Mouse (Mus musculus): ENCODE measurements around the gene Comt.

The Comt gene

GRCm38 (mm10) chr16:18390399-18390798 lies 36.3 kb downstream of the Comt start:
- no peak for DNase-seq (ENCODE audit: low read depth, low spot score)

GRCm38 (mm10) chr16:18388583-18389435 lies 37.8 kb downstream of the Comt start:
- no peak for DNase-seq (ENCODE audit: low read depth, low spot score)

- no peak for DNase-seq (ENCODE audit: low read depth, low spot score)
These were observed 38.7 kb downstream of the Comt start for GRCm38 (mm10) chr16:18387704-18388582.

- no peak for DNase-seq (ENCODE audit: low read depth, low spot score)
These were observed 39.7 kb downstream of the Comt start for GRCm38 (mm10) chr16:18386972-18387371.

GRCm38 (mm10) chr16:18386451-18386850 lies 40.2 kb downstream of the Comt start:
- peak; percentile 62 for DNase-seq (ENCODE audit: low read depth, low spot score)

GRCm38 (mm10) chr16:18385411-18385810 lies 41.2 kb downstream of the Comt start:
- no peak for DNase-seq (ENCODE audit: low read depth, low spot score)

- no peak for DNase-seq (ENCODE audit: low read depth, low spot score)
These were observed 42.0 kb downstream of the Comt start for GRCm38 (mm10) chr16:18384659-18385058.

GRCm38 (mm10) chr16:18384211-18384610 lies 42.4 kb downstream of the Comt start:
- DNase-seq (ENCODE audit: low read depth, low spot score): no peak

GRCm38 (mm10) chr16:18383756-18384155 lies 42.9 kb downstream of the Comt start:
- no peak for DNase-seq (ENCODE audit: low read depth, low spot score)

GRCm38 (mm10) chr16:18383045-18383726 lies 43.5 kb downstream of the Comt start:
- no peak for DNase-seq (ENCODE audit: low read depth, low spot score)

GRCm38 (mm10) chr16:18381621-18382258 lies 44.9 kb downstream of the Comt start:
- DNase-seq (ENCODE audit: low read depth, low spot score): no peak

GRCm38 (mm10) chr16:18380495-18381063 lies 46.1 kb downstream of the Comt start:
- DNase-seq (ENCODE audit: low read depth, low spot score): no peak

- DNase-seq (ENCODE audit: low read depth, low spot score): no peak
These were observed 47.2 kb downstream of the Comt start for GRCm38 (mm10) chr16:18379338-18380001.

- DNase-seq (ENCODE audit: low read depth, low spot score): no peak
These were observed 48.2 kb downstream of the Comt start for GRCm38 (mm10) chr16:18378489-18378888.

- no peak for DNase-seq (ENCODE audit: low read depth, low spot score)
These were observed 49.4 kb downstream of the Comt start for GRCm38 (mm10) chr16:18377203-18377602.

- no peak for DNase-seq (ENCODE audit: low read depth, low spot score)
These were observed 50.2 kb downstream of the Comt start for GRCm38 (mm10) chr16:18376297-18376954.

GRCm38 (mm10) chr16:18373632-18374031 lies 53.0 kb downstream of the Comt start:
- DNase-seq (ENCODE audit: low read depth, low spot score): no peak

- DNase-seq (ENCODE audit: low read depth, low spot score): no peak
These were observed 56.5 kb downstream of the Comt start for GRCm38 (mm10) chr16:18370197-18370596.

- DNase-seq (ENCODE audit: low read depth, low spot score): no peak
These were observed 59.8 kb downstream of the Comt start for GRCm38 (mm10) chr16:18366849-18367248.

GRCm38 (mm10) chr16:18362948-18363347 lies 63.7 kb downstream of the Comt start:
- no peak for DNase-seq (ENCODE audit: low read depth, low spot score)
